Mouse (Mus musculus): ENCODE measurements around the gene Paxx.

GRCm38 (mm10) chr2:25504538-25504937 lies 43.6 kb upstream of the Paxx start:
- TF ChIP-seq POLR2A (IDR thresholded peaks at IDR 0.05; ENCODE audit: borderline replicate concordance, control insufficient read depth, low read depth, low read length) (no peak), CTCF (IDR thresholded peaks at IDR 0.05; ENCODE audit: control insufficient read depth, insufficient read depth, low read length) (no peak)
